Mouse (Mus musculus) erythroblast, adult 5-6 weeks (primary cell): ENCODE results near the gene Zbtb48. TPM values are rescaled to one million over a fixed set of nuclear protein-coding genes. Genes with fewer than 3 reads are reported as not detected.
A peak's percentile ranks its signal among the peaks of the same experiment; 100 is the strongest.
"Not testable (repeated sequence)": the region's sequence is repeated elsewhere in the genome, so short reads cannot be mapped to it uniquely, and the experiment has no call there.

Source experiments
- ATAC-seq: replicated peaks from 2 replicates; pipeline ENCODE4 v1.8.0; 2016; ENCODE audit warnings: moderate number of reproducible peaks, mild to moderate bottlenecking, moderate TSS enrichment, inconsistent platforms; ENCODE audit not compliant: poor library complexity, low FRiP score, severe bottlenecking
- total RNA-seq, 2 experiments: library from RNA; stranded (forward) in 1 of 2; stranded (reverse) in 1 of 2; fragments of 150-400 nt in 1 of 2; fragments of 200-764, 138-1000 nt in 1 of 2; gene quantifications; 2 replicates each; pipeline versions ENCODE4 v1.2.3 to v1.2.4; 2015 to 2017; ENCODE audit warnings: low replicate concordance in 2 of 2

Gene Zbtb48
- 2.7 and 2.9 TPM in 2 replicates for total RNA-seq (2015; ENCODE audit: low replicate concordance)
- 2.9 and 4.2 TPM in 2 replicates for total RNA-seq (2017; ENCODE audit: low replicate concordance)

DNA sequence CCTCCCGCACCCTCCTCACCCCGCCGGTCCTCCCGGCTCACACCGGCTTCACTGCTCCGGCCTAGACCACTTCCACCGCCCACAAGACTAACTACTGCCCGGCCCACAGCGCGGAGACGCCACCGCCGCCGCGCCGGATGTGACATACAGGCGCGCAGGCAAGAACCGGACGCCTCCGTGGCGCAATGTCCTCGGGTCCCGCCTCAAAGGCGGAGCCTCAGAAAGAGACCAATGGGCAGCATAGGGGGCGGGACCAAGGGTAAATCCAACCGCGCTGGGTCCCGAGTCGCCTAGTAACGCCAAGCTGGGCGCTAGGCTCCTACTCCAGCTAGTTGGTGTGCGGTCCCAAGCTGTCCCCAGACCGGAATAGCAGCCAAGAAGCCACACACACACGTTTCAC, at the start of gene Zbtb48:
Gene Zbtb48, minus strand, starts transcription at position 148 of the 400 bp plus-strand sequence.
- peak; percentile 93 for ATAC-seq

DNA sequence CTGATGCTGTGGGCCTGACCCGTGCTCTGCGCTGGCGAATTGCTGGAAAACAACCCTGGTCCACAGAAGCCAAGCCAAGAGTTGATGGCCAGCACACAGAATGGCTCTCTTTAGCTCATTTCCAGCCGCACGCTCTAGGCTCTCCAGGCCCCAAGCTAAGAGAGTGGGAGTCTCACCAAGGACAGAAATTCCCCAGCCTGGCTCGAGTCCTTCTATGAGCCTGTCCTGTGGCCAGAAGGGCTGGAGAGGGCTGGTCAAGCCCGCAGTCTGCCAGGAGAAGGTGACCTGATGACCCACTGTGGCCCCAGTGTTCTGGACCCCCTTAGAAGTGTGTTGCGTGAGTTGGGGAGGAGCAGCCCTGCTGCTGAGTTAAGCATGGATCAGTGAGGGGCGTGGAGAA, 49.7 kb upstream of the Zbtb48 start:
- no peak for ATAC-seq

DNA sequence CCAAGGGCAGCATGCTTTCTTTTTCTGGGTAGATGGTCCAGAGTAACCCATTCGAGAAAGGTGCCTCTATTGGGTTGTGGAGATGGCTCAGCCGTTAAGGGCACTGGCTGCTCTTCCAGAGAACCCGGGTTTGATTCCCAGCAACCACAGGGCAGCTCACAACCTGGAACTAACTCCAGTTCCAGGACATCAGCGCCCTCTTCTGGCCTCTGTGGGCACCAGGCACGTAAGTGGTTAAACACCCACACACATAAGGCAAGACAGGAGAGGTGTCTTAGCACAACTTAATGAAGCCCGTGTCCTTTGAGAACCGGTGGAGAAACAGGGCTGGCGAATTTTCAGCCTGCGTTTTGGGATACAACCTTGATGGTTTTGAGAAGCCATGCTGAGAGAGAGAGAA, 47.1 kb upstream of the Zbtb48 start:
- ATAC-seq, result no peak

DNA sequence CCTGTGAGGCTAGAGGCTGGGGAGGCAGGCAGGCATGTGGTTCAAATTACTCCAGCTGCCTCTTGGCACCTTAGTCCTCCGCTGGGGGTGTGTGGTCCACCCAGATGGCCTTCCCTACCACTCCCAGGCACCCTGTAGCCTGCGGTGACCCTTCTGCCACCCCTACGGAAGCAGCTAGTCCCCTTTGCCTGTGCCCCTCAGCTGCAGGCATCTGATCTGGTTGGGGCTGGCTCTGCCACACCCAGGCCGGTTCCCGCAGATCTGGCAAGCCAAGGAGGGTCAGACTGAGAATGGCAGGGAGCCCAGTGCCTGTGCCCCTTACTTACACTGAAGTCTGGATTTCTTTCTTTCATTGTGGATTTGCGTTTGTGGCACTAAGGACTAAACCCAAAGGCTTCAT, 46.2 kb upstream of the Zbtb48 start:
- no peak for ATAC-seq

DNA sequence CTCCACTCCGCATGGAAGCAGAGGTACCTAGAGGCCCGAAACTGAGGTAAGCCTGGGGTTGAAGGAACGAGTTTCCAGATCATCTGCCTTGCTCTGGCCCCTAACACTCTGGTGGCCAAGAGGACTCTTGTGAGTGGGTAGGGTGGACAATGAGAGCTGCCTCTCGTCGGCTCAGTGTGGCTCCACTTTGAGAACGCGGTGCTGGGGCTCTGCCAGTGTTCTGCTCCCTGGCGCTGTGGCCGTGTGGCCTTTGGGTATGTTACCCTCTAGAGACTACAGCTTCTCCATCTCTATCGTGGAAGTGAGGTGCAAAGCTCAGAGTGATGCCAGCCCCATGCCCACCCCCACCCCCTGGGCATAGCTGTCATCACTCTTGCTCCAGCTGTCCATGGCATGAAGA, 45.2 kb upstream of the Zbtb48 start:
- no peak for ATAC-seq

DNA sequence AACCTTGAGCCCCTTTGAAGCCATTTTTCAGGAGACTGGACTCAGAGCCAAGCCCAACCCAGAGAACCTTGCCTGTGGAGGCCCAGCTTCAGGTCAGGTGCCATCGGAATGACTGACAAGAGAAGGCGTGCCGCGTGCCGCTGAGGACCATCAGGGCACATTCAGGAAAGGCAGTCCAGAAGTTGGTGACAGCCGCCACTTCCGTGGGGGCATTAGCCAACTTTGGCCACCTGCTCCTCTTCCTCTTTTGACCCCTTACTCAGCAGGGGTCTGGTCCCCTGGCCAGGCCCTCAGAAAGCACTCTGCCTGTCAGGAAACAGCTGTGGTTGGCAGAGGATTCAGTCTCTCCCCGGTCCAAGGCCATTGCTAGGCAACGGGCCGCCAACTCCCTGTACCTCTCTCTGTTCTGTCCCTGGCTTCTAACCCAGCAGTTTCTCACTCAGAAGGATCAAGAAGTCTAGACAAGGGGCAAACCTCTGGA, 44.7 kb upstream of the Zbtb48 start, which contains the start of gene Plekhg5:
Gene Plekhg5, plus strand, starts transcription at position 378 of the 481 bp plus-strand sequence.
- ATAC-seq, result no peak

DNA sequence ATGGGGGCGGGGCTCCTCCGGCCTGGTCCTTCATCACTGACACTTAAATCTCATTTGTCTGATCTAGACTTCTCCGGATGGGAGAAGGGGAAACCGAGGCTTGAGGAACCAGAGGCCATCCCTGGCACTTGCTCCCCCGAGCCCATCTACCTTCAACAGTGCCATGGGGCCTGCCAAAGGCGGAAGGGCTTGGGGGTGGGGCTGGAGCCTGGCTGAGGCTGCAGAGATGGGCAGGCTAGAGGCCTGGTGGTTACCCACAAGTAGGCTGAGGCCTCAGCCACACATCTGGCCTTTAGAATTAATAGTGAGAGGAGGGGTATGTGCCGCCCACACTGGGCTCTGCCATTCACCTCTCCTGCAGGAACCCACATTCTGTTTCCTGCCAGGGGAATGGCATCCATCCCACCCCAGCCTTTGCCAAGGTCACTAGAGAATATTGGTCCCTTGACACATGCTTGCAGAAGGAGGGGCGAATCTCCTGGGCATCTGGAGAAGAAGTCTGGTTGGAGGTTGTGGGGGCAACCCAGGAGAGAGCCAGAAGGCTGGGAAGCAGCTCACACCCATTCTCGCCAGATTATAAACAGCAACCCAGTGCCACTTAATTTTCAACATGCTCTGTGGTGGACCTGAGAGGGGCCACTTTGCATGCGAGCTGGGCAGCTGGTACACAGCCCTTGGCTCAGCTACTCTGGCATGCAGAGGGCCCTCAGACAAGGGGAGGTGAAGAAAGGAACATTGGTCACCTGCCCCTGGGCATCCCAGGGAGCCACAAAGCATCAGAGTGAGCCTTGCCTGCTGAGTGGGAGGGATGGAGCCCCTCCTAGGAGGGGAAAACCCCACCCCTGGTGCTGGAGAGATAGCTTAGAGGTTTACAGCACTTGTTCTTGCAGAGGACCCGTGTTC, 43.3 kb upstream of the Zbtb48 start:
- ATAC-seq, result no peak

DNA sequence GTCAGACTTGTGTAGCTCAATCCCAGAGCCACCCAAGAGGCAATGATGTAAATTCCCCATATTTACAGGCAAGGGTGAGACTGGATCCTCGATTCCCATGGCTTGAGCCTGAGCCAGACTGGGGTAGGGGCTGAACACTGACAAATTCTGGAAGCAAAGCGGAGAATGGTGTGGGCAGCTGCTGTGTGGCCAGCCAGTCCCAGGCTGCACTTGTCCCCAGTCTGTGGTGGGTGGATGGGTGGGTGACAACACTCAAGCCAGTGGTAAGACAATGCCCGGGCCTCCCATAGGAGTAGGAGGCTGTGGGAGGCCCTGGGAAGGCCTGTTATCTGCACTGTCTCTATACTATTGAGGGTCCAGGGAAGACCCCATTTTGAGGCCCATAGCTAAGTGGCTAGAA, 41.8 kb upstream of the Zbtb48 start:
- no peak for ATAC-seq

DNA sequence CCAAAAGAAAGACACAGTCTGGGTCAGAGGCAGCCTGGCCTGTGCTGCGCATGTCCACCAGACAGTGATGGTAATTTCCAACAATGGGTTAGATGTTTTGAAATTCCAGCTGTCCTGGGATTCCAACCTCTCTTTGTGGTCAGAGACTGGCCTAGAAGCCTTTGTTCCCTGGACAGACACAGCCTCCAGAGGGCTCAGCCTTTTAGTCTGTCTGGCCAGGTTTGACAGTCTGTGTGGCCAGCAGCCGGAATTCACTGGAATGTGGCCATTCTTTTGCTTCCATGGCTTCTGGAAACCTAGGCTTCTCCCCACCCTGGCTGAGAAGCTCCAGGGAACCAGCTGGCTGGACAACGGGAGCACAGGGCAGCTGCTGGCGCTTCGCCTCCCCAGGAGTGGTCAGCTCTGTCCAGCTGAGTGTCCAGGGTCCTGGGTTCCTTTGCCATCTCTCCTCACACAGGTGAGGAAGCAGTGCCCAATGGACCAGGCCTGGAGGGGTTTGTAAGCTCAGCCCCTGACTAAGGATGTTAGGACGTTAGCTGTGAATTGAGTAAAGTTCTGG, 40.8 kb upstream of the Zbtb48 start:
- no peak for ATAC-seq

DNA sequence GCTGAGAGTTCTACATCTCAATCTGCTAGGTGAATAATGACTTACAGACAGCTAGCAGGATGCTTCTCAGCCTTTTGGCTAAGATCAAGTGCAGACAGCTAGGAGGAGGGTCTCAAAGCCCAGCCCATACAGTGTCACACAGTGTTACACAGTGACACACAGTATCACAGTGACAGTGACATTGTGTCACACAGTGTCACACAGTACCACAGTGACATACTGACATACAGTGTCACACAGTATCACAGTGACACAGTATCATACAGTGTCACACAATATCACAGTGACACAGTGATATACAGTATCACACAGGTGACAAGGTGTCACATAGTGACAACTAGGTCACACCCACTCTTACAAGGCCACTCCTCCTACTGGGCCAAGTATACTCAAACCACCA, 39.8 kb upstream of the Zbtb48 start:
- ATAC-seq, result no peak

DNA sequence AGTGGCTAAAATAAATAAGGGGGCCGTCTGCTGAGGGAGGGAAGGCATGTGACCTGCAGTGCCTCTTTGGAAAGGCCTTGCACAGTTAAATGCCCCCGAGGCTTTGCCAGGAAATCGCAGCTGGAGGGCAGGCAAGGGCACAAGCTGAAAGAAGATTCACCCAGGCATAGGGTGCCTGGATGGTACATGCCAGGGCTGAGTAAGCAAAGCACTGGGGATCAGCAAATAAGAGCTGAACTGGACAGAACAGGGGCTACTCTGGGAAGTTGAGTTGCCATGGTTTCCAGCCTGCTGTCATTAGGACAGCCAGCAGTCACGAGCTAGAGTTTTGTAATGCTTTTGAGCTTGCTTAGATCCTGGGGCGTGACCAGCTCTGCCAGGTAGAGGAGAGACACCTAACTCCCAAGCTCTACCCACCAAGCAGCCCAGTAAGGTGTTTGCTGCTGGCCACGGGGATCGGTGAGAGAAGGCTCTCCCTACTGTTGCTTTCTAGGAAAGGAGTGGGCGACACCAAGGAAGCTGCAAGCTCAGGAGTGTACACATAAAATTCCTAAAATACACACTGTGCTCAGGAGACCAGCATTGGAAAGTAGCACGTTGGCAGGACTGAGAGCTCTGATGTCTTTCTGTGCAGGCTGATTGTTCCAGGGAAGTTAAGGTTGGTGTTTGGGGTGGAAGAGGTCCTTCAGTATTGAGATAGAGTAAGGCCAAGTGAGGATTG, 35.1 kb upstream of the Zbtb48 start:
- no peak for ATAC-seq

DNA sequence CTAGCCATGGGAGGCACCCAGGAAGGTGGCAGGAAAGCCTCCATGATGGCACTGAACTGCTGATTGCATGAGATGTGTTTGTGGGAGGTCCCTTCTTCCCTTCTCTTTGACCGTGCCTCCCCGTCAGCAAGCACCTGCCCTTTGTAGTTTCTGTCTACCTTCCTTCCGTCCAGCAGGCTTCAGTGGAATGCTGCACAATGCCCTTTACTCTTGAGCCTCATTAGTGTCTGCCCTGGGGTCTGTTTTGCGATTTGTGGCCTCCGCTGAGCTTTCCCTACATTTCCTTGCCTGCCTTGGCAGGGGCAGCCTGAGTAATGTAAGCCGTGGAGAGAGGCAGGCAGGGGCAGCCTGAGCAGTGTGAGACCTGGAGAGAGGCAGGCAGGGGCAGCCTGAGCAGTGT, 17.1 kb upstream of the Zbtb48 start:
- ATAC-seq, result no peak

DNA sequence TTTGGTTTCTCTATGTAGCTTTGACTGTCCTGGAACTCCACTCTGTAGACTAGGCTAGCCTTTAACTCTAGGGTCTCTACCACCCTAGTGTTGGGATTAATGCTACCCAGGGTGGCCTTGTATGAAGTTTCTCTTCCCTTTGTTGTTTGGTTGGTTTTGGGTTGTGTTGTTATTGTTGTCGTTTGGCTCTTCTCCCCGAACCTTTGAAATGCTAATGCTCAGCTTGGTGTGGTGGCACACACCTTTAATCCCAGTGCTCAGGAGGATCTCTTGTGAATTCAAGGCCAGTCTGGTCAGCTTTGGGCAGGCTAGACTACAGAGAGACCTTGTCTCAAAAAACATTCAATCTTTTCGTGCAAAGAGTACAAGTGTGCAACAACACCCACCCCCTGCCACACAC, 15.7 kb upstream of the Zbtb48 start:
- ATAC-seq, result no peak

DNA sequence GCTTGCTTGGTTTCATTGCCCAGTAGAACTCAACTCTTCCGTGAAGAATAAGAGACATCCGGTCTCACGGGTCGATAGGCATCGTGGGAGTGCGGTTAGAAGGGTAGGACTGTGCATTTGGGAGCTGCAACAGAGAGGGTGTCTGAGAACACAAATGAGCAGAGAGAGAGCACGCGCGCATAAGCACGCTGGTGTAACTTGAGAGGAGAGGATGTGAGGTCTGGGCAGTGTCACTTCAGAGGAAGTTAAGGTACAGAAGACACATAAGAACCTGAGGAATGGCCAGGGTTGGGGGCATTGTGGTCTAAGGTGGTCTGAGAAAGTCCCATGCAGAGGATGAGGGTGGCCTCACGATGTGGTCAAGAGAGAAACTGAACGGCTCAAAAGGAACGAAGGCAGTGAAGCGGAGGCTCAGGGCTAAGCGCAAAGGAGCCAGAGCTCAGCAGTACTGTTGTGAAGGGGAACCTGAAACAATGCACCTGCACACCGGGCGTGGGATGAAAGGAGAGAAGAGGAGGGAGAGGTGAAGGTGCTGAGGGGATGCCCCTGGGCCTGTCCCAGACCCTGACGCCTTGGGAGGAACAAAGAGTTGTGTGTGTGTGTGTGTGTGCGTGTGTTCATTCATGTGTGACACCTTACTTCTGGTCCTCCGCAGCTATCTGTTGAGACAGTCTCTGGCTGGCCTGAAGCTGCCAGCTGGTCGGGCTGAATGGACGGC, 14.6 kb upstream of the Zbtb48 start:
- no peak for ATAC-seq

DNA sequence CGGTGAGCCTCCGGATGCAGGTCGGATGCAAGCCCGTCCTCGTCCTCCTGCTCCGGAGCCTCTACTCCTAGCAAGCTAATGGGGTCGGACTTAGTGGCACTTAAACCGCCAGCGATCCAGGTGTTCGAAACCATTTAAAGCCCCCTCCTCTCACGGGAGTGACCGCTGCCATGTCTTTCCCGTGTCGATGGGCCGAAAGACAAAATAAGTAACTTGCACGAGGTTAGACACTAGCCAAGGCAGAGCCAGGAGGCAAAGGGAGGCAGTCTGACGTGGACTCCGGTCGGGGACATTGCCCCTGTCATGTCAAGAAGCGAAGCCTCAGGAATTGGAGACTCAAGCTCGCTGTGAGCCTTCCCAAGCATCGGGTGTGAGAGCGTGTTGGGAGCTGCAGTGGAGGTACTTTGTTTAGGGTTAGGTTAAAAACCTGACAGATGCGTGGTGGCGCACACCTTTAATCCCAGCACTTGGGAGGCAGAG, 12.4 kb upstream of the Zbtb48 start:
- peak; percentile 9 for ATAC-seq

DNA sequence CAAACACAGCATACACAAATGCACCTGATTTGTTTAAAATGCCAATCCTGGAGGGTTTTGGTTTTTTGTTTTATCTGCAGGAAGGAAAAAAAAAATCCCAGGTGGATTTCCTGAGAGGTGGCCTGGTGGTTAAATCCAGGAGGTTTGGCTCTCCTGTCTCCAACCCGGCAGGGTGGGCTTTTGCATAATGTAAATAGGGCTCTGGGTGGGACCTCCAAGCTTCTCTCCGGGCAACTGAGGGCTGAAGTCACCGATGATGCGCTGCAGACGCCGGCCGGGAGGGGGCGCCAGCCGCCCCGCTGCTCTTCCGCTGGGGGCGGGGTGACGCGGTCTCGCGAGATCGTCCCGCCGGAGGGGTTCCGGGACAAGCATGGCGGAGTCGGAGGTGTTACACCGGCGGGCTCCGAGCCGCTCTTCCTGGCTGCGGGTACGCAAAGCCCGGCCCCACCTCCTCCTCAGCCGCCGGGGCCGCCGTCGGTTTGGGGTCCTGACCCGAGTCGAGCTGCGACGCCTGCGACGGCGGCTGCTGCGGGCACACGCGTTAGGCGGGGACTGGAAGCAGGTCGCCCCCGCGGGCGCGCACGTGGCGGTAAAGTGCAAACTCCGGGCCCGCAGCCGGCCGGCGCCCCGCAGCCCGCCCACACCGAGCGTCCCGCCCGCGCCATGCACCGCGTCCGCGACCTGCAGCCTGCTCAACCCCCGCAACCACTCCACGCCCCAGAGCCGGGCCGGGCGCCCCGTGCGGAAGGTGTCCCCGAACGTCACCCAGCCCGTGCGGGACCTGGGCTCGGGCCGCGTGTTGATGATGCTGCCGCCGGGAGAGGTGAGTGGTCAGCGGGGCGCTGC, 11.7 kb upstream of the Zbtb48 start, which contains the start of gene Nol9:
Gene Nol9, plus strand, starts transcription at position 337 of the 846 bp plus-strand sequence.
- ATAC-seq, result peak; percentile 90

DNA sequence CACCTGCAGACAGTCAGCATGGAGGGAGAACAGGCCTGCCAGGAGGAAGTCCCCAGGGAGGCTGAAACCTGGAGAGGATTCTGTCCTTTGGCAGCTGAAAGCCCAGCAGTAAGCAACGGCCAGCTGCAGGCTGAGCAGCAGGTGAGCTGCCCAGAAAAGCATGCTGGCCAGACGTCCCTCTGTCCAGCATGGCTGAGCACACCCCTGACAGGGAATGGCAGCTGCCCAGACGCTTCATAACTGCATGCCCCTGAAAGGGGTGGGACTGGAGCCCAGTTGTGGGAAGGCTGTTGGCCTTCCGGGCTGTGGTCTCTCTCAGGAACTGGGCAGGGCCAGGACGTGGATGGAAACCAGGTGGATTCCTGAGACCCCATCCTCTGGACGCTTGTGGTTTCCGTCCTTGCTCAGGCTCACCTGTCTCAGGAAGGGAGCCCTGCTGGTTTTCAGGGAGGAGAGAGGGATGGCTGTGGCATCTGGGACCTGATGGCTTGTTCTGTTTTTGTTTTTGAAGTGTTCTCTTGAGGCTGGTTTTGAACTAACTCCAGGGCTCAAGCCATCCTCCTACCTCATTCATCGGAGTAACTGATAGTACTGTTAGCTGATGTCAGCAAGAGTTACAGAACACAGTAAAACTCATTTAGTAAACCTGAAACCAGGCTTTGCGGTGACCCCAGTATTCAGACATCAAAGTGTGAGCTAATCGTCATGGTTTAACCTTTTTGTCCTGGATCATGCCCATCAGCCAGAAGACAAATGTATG, 10.9 kb upstream of the Zbtb48 start, which contains the start of gene Tas1r1:
Gene Tas1r1, minus strand, starts transcription at position 344 of the 760 bp plus-strand sequence.
- no peak for ATAC-seq

DNA sequence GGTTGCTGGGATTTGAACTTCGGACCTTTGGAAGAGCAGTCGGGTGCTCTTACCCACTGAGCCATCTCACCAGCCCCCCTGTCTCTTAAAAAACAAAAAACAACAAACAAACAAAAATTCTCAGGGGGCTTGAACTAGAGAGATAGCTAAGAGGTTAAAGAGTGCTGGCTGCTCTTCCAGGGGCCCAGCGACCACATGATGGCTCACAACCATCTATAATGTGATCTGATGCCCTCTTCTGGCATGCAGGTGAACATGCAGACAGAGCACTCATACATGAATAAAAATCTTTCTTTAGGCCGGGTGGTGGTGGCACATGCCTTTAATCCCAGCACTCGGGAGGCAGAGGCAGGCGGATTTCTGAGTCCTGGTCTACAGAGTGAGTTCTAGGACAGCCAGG, 9.0 kb upstream of the Zbtb48 start:
- ATAC-seq, result not testable (repeated sequence)
